Mouse (Mus musculus): ENCODE measurements around the gene Setd1b. TPM values are rescaled to one million over a fixed set of nuclear protein-coding genes. Genes with fewer than 3 reads are reported as not detected.

Gene Setd1b
- total and polyA plus RNA-seq, 2 experiments from 2014 or later, result 4.8 to 7.2 TPM

- Histone ChIP-seq H3K36me3 (ENCODE audit: insufficient read depth, low read length) (peaks cover 26% of the 10 kb centered on the region; the same call in 1 of the 2 replicates), H3K9me3 (ENCODE audit: low read length) (no peaks in the 10 kb centered on the region), H3K27me3 (ENCODE audit: insufficient read depth, low read length) (no peaks in the 10 kb centered on the region), H3K4me1 (ENCODE audit: insufficient read depth, low read length) (peaks cover 10% of the 10 kb centered on the region; the same call in 1 of the 2 replicates), H3K27ac (peak overlapping the region; percentile 100), H3K4me3 (ENCODE audit: low read length) (peak overlapping the region; percentile 78), H3K9ac (replicated peaks; ENCODE audit: low read length) (peak overlapping the region; percentile 96), H3K4me2 (ENCODE audit: low read depth, low read length) (peak overlapping the region; percentile 99)
- DNase-seq (ENCODE audit: low spot score), result no peak
- TF ChIP-seq CTCF (IDR thresholded peaks at IDR 0.05; ENCODE audit: low read depth), result no peak
- no peak for ATAC-seq
- WGBS, result 3% methylated on average over 17 of the region's 17 CpGs
Measured at GRCm38 (mm10) chr5:123143971-123144745, 2.2 kb downstream of the Setd1b start.

DNA sequence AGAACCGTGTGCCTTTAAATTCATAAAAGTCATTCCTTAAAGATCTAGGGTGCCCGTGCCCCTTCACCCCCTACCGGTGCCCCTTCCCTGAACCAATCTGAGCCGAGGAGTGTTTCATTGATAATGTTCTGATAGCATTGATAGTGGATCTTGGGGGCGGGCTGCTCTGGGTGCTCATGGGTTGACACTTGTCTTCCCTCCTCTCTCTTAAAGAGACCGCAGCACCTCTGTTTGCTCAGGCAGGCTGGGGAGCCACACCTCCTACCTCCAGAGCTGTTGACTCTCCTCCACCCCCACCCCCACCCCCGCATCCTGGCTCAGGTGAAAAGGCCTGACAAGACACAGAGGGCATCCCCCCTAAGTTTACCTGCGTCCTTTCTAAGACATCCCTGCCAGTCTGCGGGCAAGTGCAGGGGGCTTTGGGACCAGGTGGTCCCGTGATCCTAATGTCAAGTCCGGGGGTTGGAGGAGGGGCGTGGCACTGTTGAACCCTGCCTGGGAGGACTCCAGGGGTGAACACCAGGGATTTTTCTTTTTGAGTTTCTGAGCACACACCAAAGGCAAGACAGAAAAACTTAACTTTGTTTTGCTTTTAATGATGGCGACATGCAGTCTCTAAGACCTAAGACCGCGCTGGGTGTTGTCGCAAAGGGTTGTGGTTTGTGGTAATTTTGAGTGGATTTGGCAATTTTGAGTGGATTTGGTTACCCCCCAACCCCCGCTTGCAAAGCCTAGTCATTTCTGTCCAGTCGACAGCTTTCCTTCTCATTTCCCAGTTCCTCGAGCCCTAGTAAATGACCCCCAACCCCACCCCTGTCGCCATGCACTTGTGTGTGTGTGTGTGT lies 3.0 kb downstream of the Setd1b start:
- H3K4me3 ChIP-seq (ENCODE audit: low read length), result peak overlapping the region; percentile 78
- H3K9me3 ChIP-seq (ENCODE audit: low read length), result no peaks in the 10 kb centered on the region
- H3K4me2 ChIP-seq (ENCODE audit: low read depth, low read length), result peak overlapping the region; percentile 99
- H3K27me3 ChIP-seq (ENCODE audit: insufficient read depth, low read length), result no peaks in the 10 kb centered on the region
- no peak for TF ChIP-seq CTCF (IDR thresholded peaks at IDR 0.05; ENCODE audit: low read depth)
- H3K36me3 ChIP-seq (ENCODE audit: insufficient read depth, low read length), result peaks cover 26% of the 10 kb centered on the region; the same call in 1 of the 2 replicates
- no peak overlapping the region for H3K27ac ChIP-seq
- WGBS, result 30% methylated on average over 20 of the region's 20 CpGs
- peak overlapping the region; percentile 37 for H3K9ac ChIP-seq (replicated peaks; ENCODE audit: low read length)
- DNase-seq (ENCODE audit: low spot score), result no peak
- no peak for ATAC-seq
- peaks cover 15% of the 10 kb centered on the region; the same call in 1 of the 2 replicates for H3K4me1 ChIP-seq (ENCODE audit: insufficient read depth, low read length)

- H3K36me3 ChIP-seq (ENCODE audit: insufficient read depth, low read length), result peaks cover 26% of the 10 kb centered on the region; the same call in 1 of the 2 replicates
- no peak overlapping the region for H3K4me2 ChIP-seq (ENCODE audit: low read depth, low read length)
- WGBS, result 77% methylated on average over 11 of the region's 11 CpGs
- no peaks in the 10 kb centered on the region for H3K9me3 ChIP-seq (ENCODE audit: low read length)
- TF ChIP-seq CTCF (IDR thresholded peaks at IDR 0.05; ENCODE audit: low read depth), result no peak
- H3K27ac ChIP-seq, result no peak overlapping the region
- no peak overlapping the region for H3K9ac ChIP-seq (replicated peaks; ENCODE audit: low read length)
- peaks cover 27% of the 10 kb centered on the region for H3K4me1 ChIP-seq (ENCODE audit: insufficient read depth, low read length)
- no peak overlapping the region for H3K4me3 ChIP-seq (ENCODE audit: low read length)
- DNase-seq (ENCODE audit: low spot score), result no peak
- H3K27me3 ChIP-seq (ENCODE audit: insufficient read depth, low read length), result no peaks in the 10 kb centered on the region
- ATAC-seq, result no peak
Measured at GRCm38 (mm10) chr5:123146357-123146756, 4.4 kb downstream of the Setd1b start.

- no peak overlapping the region for H3K4me3 ChIP-seq (ENCODE audit: low read length)
- no peak for TF ChIP-seq CTCF (IDR thresholded peaks at IDR 0.05; ENCODE audit: low read depth)
- WGBS, result 80% methylated on average over 17 of the region's 17 CpGs
- peaks cover 32% of the 10 kb centered on the region for H3K36me3 ChIP-seq (ENCODE audit: insufficient read depth, low read length)
- ATAC-seq (no peak), DNase-seq (ENCODE audit: low spot score) (no peak)
- H3K27ac ChIP-seq, result no peak overlapping the region
- H3K27me3 ChIP-seq (ENCODE audit: insufficient read depth, low read length), result no peaks in the 10 kb centered on the region
- H3K4me2 ChIP-seq (ENCODE audit: low read depth, low read length), result no peak overlapping the region
- no peak overlapping the region for H3K9ac ChIP-seq (replicated peaks; ENCODE audit: low read length)
- H3K9me3 ChIP-seq (ENCODE audit: low read length), result no peaks in the 10 kb centered on the region
- peaks cover 30% of the 10 kb centered on the region for H3K4me1 ChIP-seq (ENCODE audit: insufficient read depth, low read length)
Measured at GRCm38 (mm10) chr5:123147569-123147968, 5.6 kb downstream of the Setd1b start.

- WGBS, result 68% methylated on average over 25 of the region's 25 CpGs
- H3K4me1 ChIP-seq (ENCODE audit: insufficient read depth, low read length), result peaks cover 30% of the 10 kb centered on the region
- H3K27me3 ChIP-seq (ENCODE audit: insufficient read depth, low read length), result no peaks in the 10 kb centered on the region
Measured at GRCm38 (mm10) chr5:123148073-123148722, 6.2 kb downstream of the Setd1b start.

More at GRCm38 (mm10) chr5:123148073-123148722, 6.2 kb downstream of the Setd1b start:
- Histone ChIP-seq H3K36me3 (ENCODE audit: insufficient read depth, low read length) (peaks cover 35% of the 10 kb centered on the region), H3K4me2 (ENCODE audit: low read depth, low read length) (no peak overlapping the region), H3K9ac (replicated peaks; ENCODE audit: low read length) (no peak overlapping the region), H3K4me3 (ENCODE audit: low read length) (no peak overlapping the region), H3K27ac (no peak overlapping the region), H3K9me3 (ENCODE audit: low read length) (no peaks in the 10 kb centered on the region)
- DNase-seq (ENCODE audit: low spot score), result no peak
- no peak for TF ChIP-seq CTCF (IDR thresholded peaks at IDR 0.05; ENCODE audit: low read depth)
- ATAC-seq, result no peak

All from hindbrain, postnatal 0 days (tissue).